Mouse (Mus musculus): Measurements from ENCODE around the gene Ywhab.

Ywhab gene

GRCm38 (mm10) chr2:164009227-164009626 lies 14.5 kb downstream of the Ywhab start:
- no peak for DNase-seq (ENCODE audit: low spot score in 2 of 2)

- no peak for DNase-seq (ENCODE audit: low spot score in 2 of 2)
Observed at GRCm38 (mm10) chr2:164010496-164010895, 15.7 kb downstream of the Ywhab start.

GRCm38 (mm10) chr2:164010944-164011343 lies 16.2 kb downstream of the Ywhab start:
- no peak for DNase-seq (ENCODE audit: low spot score in 2 of 2)

DNA sequence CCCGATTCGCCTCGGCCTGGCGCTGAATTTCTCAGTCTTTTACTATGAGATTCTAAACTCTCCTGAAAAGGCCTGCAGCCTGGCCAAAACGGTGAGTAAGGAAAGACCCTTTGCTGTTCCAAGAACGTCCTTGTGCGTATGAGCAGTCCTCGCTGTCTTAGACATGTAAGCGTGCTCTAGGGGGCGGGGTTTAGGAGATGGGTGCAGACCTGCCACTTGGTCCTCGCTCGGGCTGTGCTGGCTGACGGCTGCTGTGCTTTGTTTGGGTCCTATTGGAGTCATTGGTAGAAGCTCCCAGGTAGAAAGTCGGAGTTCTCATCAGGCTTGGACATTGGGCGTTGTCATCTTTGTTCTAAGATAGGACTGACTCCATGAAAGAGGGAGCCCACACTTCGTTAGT lies 20.5 kb downstream of the Ywhab start:
- DNase-seq (ENCODE audit: low spot score in 2 of 2) = no peak

- DNase-seq (ENCODE audit: low spot score in 2 of 2) = no peak
Observed at GRCm38 (mm10) chr2:164018910-164019309, 24.1 kb downstream of the Ywhab start.

GRCm38 (mm10) chr2:164019943-164020342 lies 25.2 kb downstream of the Ywhab start:
- DNase-seq (ENCODE audit: low spot score in 2 of 2) = no peak

DNA sequence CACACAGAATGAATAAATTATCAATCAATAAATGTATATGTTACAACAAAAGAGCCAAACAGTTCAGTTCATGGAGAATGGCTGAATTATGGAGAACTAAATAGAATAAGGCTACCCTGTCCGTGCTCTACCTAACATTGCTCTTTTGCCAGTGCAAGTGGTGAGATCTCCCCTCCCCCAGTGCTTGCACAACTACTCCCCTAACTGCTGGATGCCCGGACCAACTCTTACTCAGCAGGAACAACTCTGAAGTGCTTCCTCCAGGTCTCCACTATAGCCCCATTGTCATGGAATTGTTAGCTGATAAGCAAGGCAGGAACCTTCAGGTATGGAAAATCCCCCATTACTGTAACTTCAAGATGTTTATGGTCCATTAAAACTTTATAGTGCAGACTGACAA lies 27.3 kb downstream of the Ywhab start:
- DNase-seq (ENCODE audit: low spot score in 2 of 2) = no peak

DNA sequence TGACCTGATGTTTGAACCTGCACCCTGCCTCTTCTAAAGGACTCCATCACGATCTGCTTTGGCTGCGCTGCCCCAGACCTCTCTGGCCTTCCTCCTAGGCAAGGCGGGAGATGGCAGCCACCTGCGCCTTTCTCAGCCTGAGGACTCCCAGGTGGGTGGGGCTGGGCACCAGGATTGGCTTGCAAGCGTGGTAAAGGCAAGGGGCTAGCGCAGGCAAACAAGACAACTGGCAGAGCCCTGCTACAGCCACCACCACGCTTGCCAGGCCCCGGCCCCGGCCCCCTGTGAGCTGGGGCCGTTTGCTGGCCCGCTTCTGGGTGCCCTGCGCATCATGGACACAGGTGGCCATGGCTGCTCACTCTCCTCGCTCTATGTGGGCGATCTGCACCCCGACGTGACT lies 30.4 kb downstream of the Ywhab start, which contains the start of gene Pabpc1l:
Gene Pabpc1l, plus strand, starts transcription at position 301 of the 400 bp plus-strand sequence.
- DNase-seq (ENCODE audit: low spot score in 2 of 2) = no peak

- DNase-seq (ENCODE audit: low spot score in 2 of 2) = no peak
Observed at GRCm38 (mm10) chr2:164031147-164031546, 36.4 kb downstream of the Ywhab start.

- DNase-seq (ENCODE audit: low spot score in 2 of 2) = no peak
Observed at GRCm38 (mm10) chr2:164032973-164033372, 38.2 kb downstream of the Ywhab start.

DNA sequence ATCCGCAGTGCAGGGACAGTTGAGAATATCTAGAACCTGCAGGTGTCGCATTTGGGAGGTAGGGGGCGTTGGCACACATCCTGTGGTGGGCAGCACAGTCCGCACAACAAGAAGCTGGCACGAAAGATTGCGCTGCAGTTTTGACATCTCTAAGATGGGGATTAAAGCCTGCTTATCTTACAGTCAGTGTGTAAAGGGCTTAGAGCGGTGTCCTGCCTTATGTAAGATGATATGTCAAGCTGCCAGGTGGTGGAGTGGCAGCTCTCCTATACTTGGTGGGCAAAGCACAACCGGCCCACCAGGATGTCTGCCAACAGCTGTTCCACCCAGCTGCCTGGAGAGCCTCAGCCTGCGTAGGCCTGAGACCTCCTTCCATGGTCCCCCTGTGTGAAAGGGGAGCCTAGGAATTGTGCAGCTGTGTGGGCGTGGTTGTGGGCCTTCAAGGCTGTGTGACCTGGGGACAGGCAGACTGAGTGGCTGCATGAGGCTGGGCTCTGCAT lies 41.8 kb downstream of the Ywhab start:
- no peak for DNase-seq (ENCODE audit: low spot score in 2 of 2)

DNA sequence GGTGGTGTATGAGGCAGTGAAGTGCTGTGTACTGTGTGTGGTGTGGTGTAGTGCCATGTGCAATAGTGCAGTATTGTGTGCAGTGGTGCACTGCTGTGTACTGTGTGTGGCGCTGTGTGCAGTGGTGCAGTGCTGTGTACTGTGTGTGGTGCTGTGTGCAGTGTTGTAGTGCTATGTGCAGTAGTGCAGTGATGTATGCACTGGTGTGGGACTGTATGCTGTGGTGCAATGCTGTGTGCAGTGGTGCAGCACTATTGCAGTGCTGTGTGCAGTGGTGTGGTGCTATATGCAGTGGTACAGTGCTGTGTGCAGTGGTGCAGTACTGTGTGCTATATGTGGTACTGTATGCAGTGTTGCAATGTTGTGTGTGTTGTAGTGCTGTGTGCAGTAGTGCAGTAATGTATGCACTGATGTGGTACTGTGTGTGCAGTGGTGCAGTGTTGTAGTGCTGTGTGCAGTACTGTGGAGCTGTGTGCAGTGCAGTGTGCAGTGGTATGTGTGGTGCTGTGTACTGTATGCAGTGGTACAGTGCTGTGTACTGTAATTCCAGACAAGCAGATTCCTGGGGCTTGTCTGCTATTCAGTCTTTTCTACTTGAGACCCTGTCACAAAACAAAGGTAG lies 43.8 kb downstream of the Ywhab start:
- DNase-seq (ENCODE audit: low spot score in 2 of 2) = no peak

- no peak for DNase-seq (ENCODE audit: low spot score in 2 of 2)
Observed at GRCm38 (mm10) chr2:164040949-164041348, 46.2 kb downstream of the Ywhab start.

- DNase-seq (ENCODE audit: low spot score in 2 of 2) = no peak
Observed at GRCm38 (mm10) chr2:164041523-164041922, 46.8 kb downstream of the Ywhab start.

DNA sequence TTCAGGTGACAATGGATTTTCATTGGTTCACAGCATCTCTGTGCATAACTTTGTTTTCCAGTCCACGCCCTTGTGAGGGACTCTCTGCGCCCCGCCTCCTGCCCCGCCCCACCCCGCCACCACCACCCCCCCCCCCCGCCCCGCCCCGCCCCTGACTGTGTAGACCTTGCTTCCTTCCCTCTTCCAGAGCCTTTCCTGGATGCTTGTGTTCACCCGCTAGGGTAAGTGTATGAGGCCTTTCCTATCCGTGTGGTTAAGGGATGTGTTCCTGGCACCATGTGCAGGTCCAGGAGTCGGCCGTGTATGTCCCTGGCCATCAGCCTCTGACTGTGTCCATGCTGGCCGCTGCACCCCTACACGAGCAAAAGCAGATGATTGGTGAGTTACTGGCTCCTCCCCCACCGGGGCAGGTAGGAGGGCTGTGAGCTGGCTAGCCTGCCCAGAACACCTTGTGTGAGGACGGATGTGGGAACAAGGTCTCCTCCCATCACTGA lies 52.5 kb downstream of the Ywhab start:
- DNase-seq (ENCODE audit: low spot score in 2 of 2) = no peak

GRCm38 (mm10) chr2:164053767-164054166 lies 59.0 kb downstream of the Ywhab start:
- DNase-seq (ENCODE audit: low spot score in 2 of 2) = no peak

DNA sequence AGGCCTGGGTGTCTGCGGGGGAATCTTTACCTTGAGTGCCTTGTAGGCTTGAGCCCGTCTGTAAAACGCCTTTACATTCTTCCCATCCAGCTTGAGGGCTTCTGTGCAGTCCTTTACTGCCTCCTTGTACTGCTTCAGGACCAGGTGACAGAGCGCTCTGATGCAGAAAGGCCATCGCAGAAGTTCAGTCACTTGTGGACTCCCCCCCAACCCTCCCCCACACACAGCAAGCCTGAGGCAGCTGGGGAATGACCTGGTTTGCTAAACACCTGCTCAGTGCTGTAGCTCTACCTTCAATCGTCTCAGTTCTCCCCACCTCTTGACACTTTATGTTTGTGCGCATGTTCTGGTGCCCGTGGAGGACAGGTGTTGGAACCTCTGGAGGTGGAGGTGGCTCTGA lies 59.9 kb downstream of the Ywhab start:
- no peak for DNase-seq (ENCODE audit: low spot score in 2 of 2)

GRCm38 (mm10) chr2:164059634-164060235 lies 65.0 kb downstream of the Ywhab start:
- no peak for DNase-seq (ENCODE audit: low spot score in 2 of 2)

Measured in urinary bladder, postnatal 4 days (tissue).